Mouse (Mus musculus): ENCODE measurements at regions not wholly inside any gene's neighbourhood (a gene's known extent, or its start where the extent isn't known, plus 50 kb on each side); places are given as distances from the start of the nearest gene placed in this dataset.

GRCm38 (mm10) chr17:47142885-47143284, 132.5 kb upstream of the Ubr2 start:
- Histone ChIP-seq H3K4me1 (ENCODE audit: control insufficient read depth, insufficient read depth, low read length) (peaks cover 31% of the 10 kb centered on the region), H3K9ac (ENCODE audit: low read depth, low read length, severe bottlenecking) (peak overlapping the region; percentile 77; the same call in 1 of the 2 replicates), H3K36me3 (ENCODE audit: control insufficient read depth, insufficient read depth, low read length) (peaks cover 4% of the 10 kb centered on the region; the same call in 1 of the 2 replicates), H3K4me2 (replicated peaks; ENCODE audit: low read depth, low read length, severe bottlenecking) (peak overlapping the region; percentile 86), H3K27ac (replicated peaks; ENCODE audit: low read depth, low read length) (peak overlapping the region; percentile 21; the same call in 1 of the 2 replicates), H3K9me3 (ENCODE audit: control insufficient read depth, low read length) (no peaks in the 10 kb centered on the region), H3K27me3 (ENCODE audit: control insufficient read depth, insufficient read depth, low read length) (no peaks in the 10 kb centered on the region), H3K4me3 (replicated peaks; ENCODE audit: low read length) (peak overlapping the region; percentile 63)
- DNase-seq (ENCODE audit: low spot score) (peak; percentile 27), ATAC-seq (ENCODE audit: low FRiP score, low read depth) (no peak)
- 8% methylated on average over 7 of the region's 7 CpGs for WGBS
- TF ChIP-seq POLR2A (IDR thresholded peaks at IDR 0.05; ENCODE audit: borderline replicate concordance, extremely low read depth, insufficient read depth, insufficient read length) = no peak

- no peak for DNase-seq (ENCODE audit: low spot score)
- Histone ChIP-seq H3K9ac (ENCODE audit: low read depth, low read length, severe bottlenecking) (peak overlapping the region; percentile 77), H3K36me3 (ENCODE audit: control insufficient read depth, insufficient read depth, low read length) (peaks cover 4% of the 10 kb centered on the region; the same call in 1 of the 2 replicates), H3K27ac (replicated peaks; ENCODE audit: low read depth, low read length) (peak overlapping the region; percentile 95), H3K9me3 (ENCODE audit: control insufficient read depth, low read length) (no peaks in the 10 kb centered on the region), H3K4me1 (ENCODE audit: control insufficient read depth, insufficient read depth, low read length) (peaks cover 31% of the 10 kb centered on the region), H3K27me3 (ENCODE audit: control insufficient read depth, insufficient read depth, low read length) (no peaks in the 10 kb centered on the region), H3K4me3 (replicated peaks; ENCODE audit: low read length) (peak overlapping the region; percentile 63), H3K4me2 (replicated peaks; ENCODE audit: low read depth, low read length, severe bottlenecking) (peak overlapping the region; percentile 86)
- TF ChIP-seq POLR2A (IDR thresholded peaks at IDR 0.05; ENCODE audit: borderline replicate concordance, extremely low read depth, insufficient read depth, insufficient read length) = no peak
- 4% methylated on average over 7 of the region's 7 CpGs for WGBS
- no peak for ATAC-seq (ENCODE audit: low FRiP score, low read depth)
Measured at GRCm38 (mm10) chr17:47142276-47142675, 131.9 kb upstream of the Ubr2 start.

- Histone ChIP-seq H3K9ac (ENCODE audit: low read depth, low read length, severe bottlenecking) (peak overlapping the region; percentile 77), H3K27ac (replicated peaks; ENCODE audit: low read depth, low read length) (peak overlapping the region; percentile 95), H3K4me1 (ENCODE audit: control insufficient read depth, insufficient read depth, low read length) (peaks cover 29% of the 10 kb centered on the region), H3K4me3 (replicated peaks; ENCODE audit: low read length) (peak overlapping the region; percentile 63), H3K36me3 (ENCODE audit: control insufficient read depth, insufficient read depth, low read length) (peaks cover 4% of the 10 kb centered on the region; the same call in 1 of the 2 replicates), H3K27me3 (ENCODE audit: control insufficient read depth, insufficient read depth, low read length) (no peaks in the 10 kb centered on the region), H3K4me2 (replicated peaks; ENCODE audit: low read depth, low read length, severe bottlenecking) (peak overlapping the region; percentile 86), H3K9me3 (ENCODE audit: control insufficient read depth, low read length) (no peaks in the 10 kb centered on the region)
- no peak for TF ChIP-seq POLR2A (IDR thresholded peaks at IDR 0.05; ENCODE audit: borderline replicate concordance, extremely low read depth, insufficient read depth, insufficient read length)
- DNase-seq (ENCODE audit: low spot score) (peak; percentile 11), ATAC-seq (ENCODE audit: low FRiP score, low read depth) (no peak)
- 0% methylated on average over 12 of the region's 12 CpGs for WGBS
Measured at GRCm38 (mm10) chr17:47141843-47142215, 131.5 kb upstream of the Ubr2 start.

DNA sequence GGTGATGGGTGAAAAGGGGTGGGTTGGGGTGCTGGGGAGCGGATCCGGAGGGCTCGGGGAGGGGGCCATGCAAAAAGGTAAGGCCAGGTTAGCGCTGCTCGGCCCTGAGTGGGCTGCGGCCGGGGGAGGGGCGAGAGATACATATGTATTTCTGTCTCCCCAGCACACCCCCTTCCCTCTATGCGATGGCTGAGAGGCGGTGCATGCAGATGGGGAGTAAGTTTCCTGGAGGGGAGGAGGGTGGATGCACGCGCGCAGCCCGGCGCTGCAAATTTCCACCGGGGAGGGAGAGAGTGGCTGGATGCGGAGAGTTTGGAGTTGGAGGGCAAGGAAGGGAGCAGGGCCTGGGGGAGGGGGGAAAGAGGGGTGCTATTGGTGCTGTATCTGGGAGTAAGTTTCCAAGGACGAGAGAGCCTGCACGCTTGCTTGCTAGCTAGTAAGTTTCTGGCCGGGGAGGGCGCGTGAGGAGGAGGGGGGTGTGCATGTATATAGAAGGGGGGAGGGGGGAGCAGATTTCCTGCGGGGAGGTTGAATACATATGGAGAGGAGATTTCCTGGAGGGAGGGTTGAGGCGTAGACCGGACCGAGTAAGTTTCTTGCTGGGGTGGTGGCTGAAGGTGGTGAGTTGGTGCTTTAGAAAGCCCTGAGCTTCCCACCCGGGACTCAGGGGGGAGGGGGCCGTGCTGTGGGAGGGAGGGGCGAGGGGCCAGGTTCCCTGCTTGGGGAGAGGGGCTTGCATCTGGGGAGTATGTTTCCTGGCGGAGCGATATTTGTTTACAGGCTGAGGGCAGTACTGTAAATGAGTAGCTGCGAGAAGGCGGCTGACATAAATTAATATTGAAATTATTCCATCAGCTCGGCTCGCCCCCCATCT, 130.8 kb upstream of the Ubr2 start:
- TF ChIP-seq POLR2A (IDR thresholded peaks at IDR 0.05; ENCODE audit: borderline replicate concordance, extremely low read depth, insufficient read depth, insufficient read length) = peak; percentile 39; the same call in 1 of the 2 replicates
- Histone ChIP-seq H3K9me3 (ENCODE audit: control insufficient read depth, low read length) (no peaks in the 10 kb centered on the region), H3K27me3 (ENCODE audit: control insufficient read depth, insufficient read depth, low read length) (no peaks in the 10 kb centered on the region), H3K9ac (ENCODE audit: low read depth, low read length, severe bottlenecking) (peak overlapping the region; percentile 77), H3K27ac (replicated peaks; ENCODE audit: low read depth, low read length) (peak overlapping the region; percentile 95), H3K4me2 (replicated peaks; ENCODE audit: low read depth, low read length, severe bottlenecking) (peak overlapping the region; percentile 86), H3K36me3 (ENCODE audit: control insufficient read depth, insufficient read depth, low read length) (peaks cover 4% of the 10 kb centered on the region; the same call in 1 of the 2 replicates), H3K4me3 (replicated peaks; ENCODE audit: low read length) (peak overlapping the region; percentile 63), H3K4me1 (ENCODE audit: control insufficient read depth, insufficient read depth, low read length) (peaks cover 27% of the 10 kb centered on the region)
- DNase-seq (ENCODE audit: low spot score) (peak; percentile 82), ATAC-seq (ENCODE audit: low FRiP score, low read depth) (peak; percentile 74)
- WGBS = 2% methylated on average over 35 of the region's 35 CpGs

GRCm38 (mm10) chr17:47140241-47140968, 130.0 kb upstream of the Ubr2 start:
- peak overlapping the region; percentile 86 for H3K4me2 ChIP-seq (replicated peaks; ENCODE audit: low read depth, low read length, severe bottlenecking)
- H3K27ac ChIP-seq (replicated peaks; ENCODE audit: low read depth, low read length) = peak overlapping the region; percentile 95
- ATAC-seq (ENCODE audit: low FRiP score, low read depth) (peak; percentile 39), DNase-seq (ENCODE audit: low spot score) (peak; percentile 86)
- no peaks in the 10 kb centered on the region; the same call in 1 of the 2 replicates for H3K36me3 ChIP-seq (ENCODE audit: control insufficient read depth, insufficient read depth, low read length)
- under 1% methylated on average over 38 of the region's 53 CpGs for WGBS
- H3K4me1 ChIP-seq (ENCODE audit: control insufficient read depth, insufficient read depth, low read length) = peaks cover 27% of the 10 kb centered on the region
- H3K27me3 ChIP-seq (ENCODE audit: control insufficient read depth, insufficient read depth, low read length) = no peaks in the 10 kb centered on the region
- peak overlapping the region; percentile 77 for H3K9ac ChIP-seq (ENCODE audit: low read depth, low read length, severe bottlenecking)
- no peak for TF ChIP-seq POLR2A (IDR thresholded peaks at IDR 0.05; ENCODE audit: borderline replicate concordance, extremely low read depth, insufficient read depth, insufficient read length)
- no peaks in the 10 kb centered on the region for H3K9me3 ChIP-seq (ENCODE audit: control insufficient read depth, low read length)
- peak overlapping the region; percentile 63 for H3K4me3 ChIP-seq (replicated peaks; ENCODE audit: low read length)
